Mouse (Mus musculus) forebrain, embryonic 10.5 days (tissue): ENCODE results near the gene Rora. TPM values are rescaled to one million over a fixed set of nuclear protein-coding genes. Genes with fewer than 3 reads are reported as not detected.

ENCODE experiments used
- DNase-seq: peaks from one replicate; pipeline ENCODE4 v3.0.0-alpha.2; 2017; ENCODE audit warnings: low spot score; ENCODE audit errors: extremely low spot score
- H3K27ac ChIP-seq: fragments of 300-500 bp; sonication (generic); 2 replicates; pipeline ENCODE4 v1.5.1; 2016; ENCODE audit warnings: mild to moderate bottlenecking
- H3K27me3 ChIP-seq: fragments of 300-500 bp; sonication (generic); 2 replicates; pipeline ENCODE4 v1.6.1; 2016; ENCODE audit warnings: mild to moderate bottlenecking; ENCODE audit not compliant: poor library complexity, severe bottlenecking
- H3K36me3 ChIP-seq: fragments of 300-500 bp; sonication (generic); replicated peaks from 2 replicates; pipeline ENCODE4 v1.6.1; 2016; ENCODE audit warnings: mild to moderate bottlenecking, moderate library complexity
- H3K4me1 ChIP-seq: fragments of 300-500 bp; sonication (generic); 2 replicates; pipeline ENCODE4 v1.6.1; 2016
- H3K4me3 ChIP-seq: fragments of 300-500 bp; sonication (generic); 2 replicates; pipeline ENCODE4 v1.5.1; 2016; ENCODE audit warnings: mild to moderate bottlenecking, moderate library complexity
- H3K9me3 ChIP-seq: fragments of 300-500 bp; sonication (generic); 2 replicates; pipeline ENCODE4 v1.6.1; 2016; ENCODE audit warnings: mild to moderate bottlenecking, moderate library complexity
- WGBS: fragments of 180-500 bp; shearing (Covaris S2); methylation state at CpG from one replicate; pipeline ENCODE4 v1.1.7; 2016; 5-methylcytosine and 5-hydroxymethylcytosine counted together
- polyA plus RNA-seq: library from polyadenylated mRNA; unstranded; fragments of >200 nt; fragmentation: Nextera tagmentation; extraction: Ambion mirVana; gene quantifications from 2 replicates; pipeline ENCODE4 v1.2.1, GENCODE M21; 2016

The Rora gene
- polyA plus RNA-seq, 1 experiment from 2014 or later, result 5.6 TPM

DNA sequence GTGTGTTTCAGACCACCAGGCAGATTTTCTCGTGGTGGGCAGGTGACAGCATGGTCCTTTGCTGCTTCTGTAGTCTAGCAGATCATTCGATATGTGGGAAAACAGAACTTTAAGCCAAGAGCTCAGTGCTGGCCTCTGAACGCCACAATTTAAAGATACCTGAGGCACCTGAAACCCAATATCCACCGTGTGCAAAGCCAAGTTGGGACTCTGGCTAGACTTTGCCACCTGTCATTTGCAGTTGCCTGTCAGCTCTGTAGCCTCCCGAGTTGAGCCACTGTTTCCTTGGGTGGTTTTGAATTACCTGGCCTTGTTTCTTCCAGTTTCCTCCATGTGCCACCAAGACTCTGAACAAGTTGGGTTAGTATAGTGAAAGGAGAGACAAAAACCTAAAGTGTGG lies 82.3 kb downstream of the Rora start:
- Histone ChIP-seq H3K4me1 (no peaks in the 10 kb centered on the region), H3K36me3 (0 out of 2 replicates have a peak, but pooled peaks cover 4% of the 10 kb centered on the region), H3K27ac (no peak overlapping the region), H3K9me3 (peaks cover 8% of the 10 kb centered on the region), H3K4me3 (no peak overlapping the region), H3K27me3 (no peaks in the 10 kb centered on the region)
- WGBS, result 84% methylated on average over 5 of the region's 5 CpGs
- DNase-seq, result no peak

DNA sequence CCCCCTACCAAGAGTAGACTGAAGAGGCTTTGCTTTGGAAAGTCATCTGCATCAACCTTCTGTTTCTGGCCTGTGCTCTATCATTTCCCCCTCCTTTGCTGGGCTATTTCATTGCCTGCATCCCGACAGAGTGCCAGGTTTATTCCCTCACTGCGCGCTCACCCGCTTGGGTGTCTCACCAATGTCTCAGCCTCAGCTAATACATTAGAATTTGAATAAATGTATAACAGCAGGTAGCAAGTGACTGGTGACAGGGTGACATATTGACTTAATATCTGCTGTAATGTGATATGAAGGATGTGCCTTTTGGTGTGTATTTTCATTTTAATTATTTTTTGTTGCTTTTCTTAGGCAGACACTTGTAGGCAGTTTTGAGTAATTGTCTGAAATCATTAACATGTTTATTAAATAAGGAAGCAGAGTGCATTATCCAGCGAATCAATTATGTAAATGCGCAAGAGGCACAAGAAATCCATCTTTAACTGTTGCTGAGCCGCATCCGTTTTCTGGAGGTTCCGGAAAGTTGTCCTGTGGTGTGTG lies 83.7 kb downstream of the Rora start:
- Histone ChIP-seq H3K4me1 (no peaks in the 10 kb centered on the region), H3K27ac (no peak overlapping the region), H3K9me3 (peaks cover 3% of the 10 kb centered on the region), H3K36me3 (0 out of 2 replicates have a peak, but pooled peaks cover 3% of the 10 kb centered on the region), H3K4me3 (no peak overlapping the region), H3K27me3 (no peaks in the 10 kb centered on the region)
- 88% methylated on average over 9 of the region's 9 CpGs for WGBS
- no peak for DNase-seq

DNA sequence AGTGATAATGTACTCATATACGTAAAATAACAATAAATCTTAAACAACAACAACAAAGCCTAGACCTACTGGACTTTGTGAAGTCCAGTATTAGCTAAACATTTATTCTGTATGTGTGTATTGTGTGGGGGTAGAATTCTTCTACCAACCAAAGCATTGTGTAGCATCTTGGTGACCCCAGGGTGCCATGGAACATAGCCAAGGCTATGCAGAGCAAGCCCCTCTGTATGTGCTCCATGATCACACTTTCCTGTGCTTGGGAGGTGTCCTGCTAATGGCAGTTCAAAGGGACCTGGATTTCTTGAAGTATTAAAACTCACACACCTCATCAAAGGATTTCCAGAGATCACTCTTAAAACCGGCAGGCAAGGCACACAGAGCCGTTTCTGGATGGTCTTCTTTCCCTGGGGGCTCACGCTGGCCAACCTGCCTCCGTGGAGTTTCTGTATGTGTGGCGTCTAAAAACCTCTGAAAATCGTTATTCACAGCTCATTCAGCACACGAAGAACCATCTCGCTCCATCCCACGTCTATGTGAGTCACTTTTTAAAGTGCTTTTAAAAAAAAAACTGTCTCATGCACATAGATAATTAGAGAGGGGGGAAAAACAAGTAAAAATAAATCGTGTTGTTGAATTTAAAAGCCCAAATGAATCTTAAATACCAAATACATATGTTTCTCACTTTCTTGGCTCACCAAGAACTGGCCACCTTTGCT lies 92.5 kb downstream of the Rora start:
- H3K27ac ChIP-seq, result no peak overlapping the region
- 89% methylated on average over 11 of the region's 11 CpGs for WGBS

DNA sequence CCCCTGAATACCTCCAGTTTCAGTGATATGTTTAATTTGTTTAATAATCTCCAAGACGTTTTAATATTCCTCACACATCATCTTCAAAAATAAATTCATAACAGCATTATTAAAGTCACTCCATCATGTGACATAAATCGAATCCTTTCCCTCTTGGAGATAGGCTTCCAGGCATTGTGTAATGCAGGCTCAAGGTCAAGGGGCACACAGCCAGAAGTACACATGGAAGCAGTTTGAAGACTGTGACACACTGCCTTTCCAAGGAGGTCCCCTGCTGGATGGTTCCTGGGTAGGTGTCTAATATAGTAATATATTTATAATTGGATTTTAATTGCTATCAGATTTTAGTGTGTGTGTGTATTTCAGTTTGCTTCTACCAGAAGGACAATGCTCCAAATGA lies 103.4 kb downstream of the Rora start:
- DNase-seq, result no peak
- Histone ChIP-seq H3K9me3 (no peaks in the 10 kb centered on the region), H3K4me3 (no peak overlapping the region), H3K4me1 (peaks cover 43% of the 10 kb centered on the region), H3K27ac (no peak overlapping the region), H3K27me3 (no peaks in the 10 kb centered on the region), H3K36me3 (no peaks in the 10 kb centered on the region)
- WGBS, result 71% methylated on average over 2 of the region's 2 CpGs

More for the DNA sequence above, 92.5 kb downstream of the Rora start:
- H3K27me3 ChIP-seq, result no peaks in the 10 kb centered on the region
- DNase-seq, result no peak
- no peaks in the 10 kb centered on the region for H3K36me3 ChIP-seq
- no peaks in the 10 kb centered on the region for H3K9me3 ChIP-seq
- H3K4me3 ChIP-seq, result no peak overlapping the region
- no peaks in the 10 kb centered on the region; the same call in 1 of the 2 replicates for H3K4me1 ChIP-seq

DNA sequence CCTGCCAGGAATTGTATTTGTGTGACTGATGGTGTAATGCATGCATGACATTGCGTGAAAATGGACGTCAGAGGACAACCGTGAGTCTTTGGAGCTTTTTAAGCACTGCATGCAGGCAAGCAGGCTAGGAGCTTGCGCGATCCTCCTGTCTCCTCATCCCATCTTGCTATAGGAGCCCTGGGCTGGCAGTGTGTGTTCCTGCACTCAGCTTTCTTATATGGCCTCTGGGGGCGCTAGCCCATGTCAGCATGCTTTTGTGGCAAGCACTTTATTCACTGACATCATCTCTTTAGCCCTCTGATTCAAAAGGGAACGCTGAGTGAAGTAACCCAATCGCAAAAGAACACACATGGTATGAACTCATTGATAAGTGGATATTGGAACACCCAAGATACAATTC lies 105.7 kb downstream of the Rora start:
- Histone ChIP-seq H3K27me3 (no peaks in the 10 kb centered on the region), H3K4me3 (no peak overlapping the region), H3K4me1 (peaks cover 60% of the 10 kb centered on the region), H3K36me3 (no peaks in the 10 kb centered on the region), H3K27ac (no peak overlapping the region), H3K9me3 (no peaks in the 10 kb centered on the region)
- 71% methylated on average over 8 of the region's 8 CpGs for WGBS
- DNase-seq, result no peak

DNA sequence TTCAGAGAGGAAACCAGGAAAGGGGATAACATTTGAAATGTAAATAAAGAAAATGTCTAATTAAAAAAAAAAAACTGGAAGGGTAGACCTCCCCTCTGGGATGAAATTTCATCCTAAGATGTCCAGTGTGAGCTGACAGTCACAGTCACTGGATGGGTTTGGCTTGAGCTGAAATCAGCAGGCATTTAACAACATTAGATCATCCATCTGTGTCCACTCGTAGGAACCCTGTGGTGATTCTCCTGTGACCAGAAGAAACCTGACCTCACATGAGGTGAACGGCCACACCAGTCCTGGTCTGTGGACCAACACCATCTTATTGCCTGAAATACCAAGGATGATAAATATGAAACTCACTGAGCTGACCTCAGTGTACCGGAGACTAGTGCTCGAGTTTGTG lies 106.7 kb downstream of the Rora start:
- Histone ChIP-seq H3K36me3 (no peaks in the 10 kb centered on the region), H3K9me3 (no peaks in the 10 kb centered on the region), H3K4me3 (no peak overlapping the region), H3K27me3 (no peaks in the 10 kb centered on the region), H3K4me1 (peaks cover 59% of the 10 kb centered on the region), H3K27ac (no peak overlapping the region)
- DNase-seq, result no peak
- 77% methylated on average over 4 of the region's 4 CpGs for WGBS

DNA sequence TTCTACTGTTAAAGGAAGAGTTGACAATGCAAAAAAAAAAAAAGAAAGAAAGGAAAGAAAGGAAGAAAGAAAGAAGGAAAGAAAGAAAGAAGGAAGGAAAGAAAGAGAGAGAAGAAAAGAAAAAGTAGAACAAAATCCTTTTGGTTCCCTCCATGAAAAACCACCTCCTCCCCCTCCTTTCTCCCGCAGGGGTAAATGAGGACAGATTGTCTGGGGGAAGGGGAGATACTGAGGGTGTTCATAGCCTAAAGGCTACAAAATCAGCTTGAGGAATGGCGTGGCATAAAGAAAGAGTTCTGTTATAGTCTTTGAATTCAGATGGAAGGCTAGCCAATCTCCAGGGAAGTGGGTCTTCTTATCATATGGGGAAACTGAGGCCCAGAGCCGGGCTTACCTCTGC lies 107.3 kb downstream of the Rora start:
- Histone ChIP-seq H3K4me3 (no peak overlapping the region), H3K4me1 (peaks cover 53% of the 10 kb centered on the region), H3K27me3 (no peaks in the 10 kb centered on the region), H3K9me3 (no peaks in the 10 kb centered on the region), H3K36me3 (no peaks in the 10 kb centered on the region), H3K27ac (no peak overlapping the region)
- no peak for DNase-seq
- 71% methylated on average over 3 of the region's 3 CpGs for WGBS

DNA sequence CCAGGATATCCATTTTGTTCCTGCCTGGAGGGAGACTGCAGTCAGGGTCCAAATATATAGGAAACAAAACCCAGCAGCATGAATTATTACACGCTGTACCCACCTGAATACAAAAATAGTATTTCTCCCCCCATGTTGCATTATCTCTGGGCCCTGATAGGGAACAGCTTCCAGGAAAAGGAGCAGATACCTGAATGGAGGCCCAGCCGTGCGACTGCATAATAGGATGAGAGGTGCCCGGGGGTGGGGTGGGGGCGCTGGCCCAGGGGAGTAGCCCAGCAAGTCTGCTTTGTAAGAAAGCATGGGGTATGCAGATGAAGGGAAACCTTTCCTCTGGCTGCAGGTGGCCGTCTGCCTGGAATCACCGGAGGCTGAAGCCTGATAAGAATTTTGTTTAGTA lies 108.1 kb downstream of the Rora start:
- Histone ChIP-seq H3K27ac (no peak overlapping the region), H3K27me3 (no peaks in the 10 kb centered on the region), H3K9me3 (no peaks in the 10 kb centered on the region), H3K4me3 (no peak overlapping the region), H3K36me3 (no peaks in the 10 kb centered on the region), H3K4me1 (peaks cover 45% of the 10 kb centered on the region)
- DNase-seq, result no peak
- WGBS, result 25% methylated on average over 7 of the region's 7 CpGs

DNA sequence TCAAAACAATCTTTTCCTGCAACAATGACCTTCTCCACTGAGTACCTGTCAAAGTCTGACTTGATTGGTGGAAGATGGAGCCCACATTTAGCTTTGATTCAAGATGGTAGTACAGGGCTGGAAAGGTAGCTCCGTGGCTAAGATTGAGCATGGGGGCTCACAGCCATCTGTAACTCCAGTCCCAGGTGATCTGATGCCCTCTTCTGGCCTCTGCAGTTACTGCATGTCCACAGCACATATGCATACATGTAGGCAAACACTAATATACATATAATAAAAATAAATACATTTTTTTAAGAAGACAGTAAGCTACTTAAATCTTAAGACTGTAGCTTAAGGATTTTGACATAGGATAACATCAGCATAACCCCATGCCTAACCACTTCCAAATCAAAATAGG lies 112.0 kb downstream of the Rora start:
- H3K4me1 ChIP-seq, result peaks cover 41% of the 10 kb centered on the region
- no peak overlapping the region for H3K4me3 ChIP-seq
- H3K9me3 ChIP-seq, result no peaks in the 10 kb centered on the region
- no peak for DNase-seq
- 63% methylated on average over 1 of the region's 1 CpGs for WGBS
- H3K27ac ChIP-seq, result no peak overlapping the region
- H3K27me3 ChIP-seq, result no peaks in the 10 kb centered on the region
- H3K36me3 ChIP-seq, result no peaks in the 10 kb centered on the region

DNA sequence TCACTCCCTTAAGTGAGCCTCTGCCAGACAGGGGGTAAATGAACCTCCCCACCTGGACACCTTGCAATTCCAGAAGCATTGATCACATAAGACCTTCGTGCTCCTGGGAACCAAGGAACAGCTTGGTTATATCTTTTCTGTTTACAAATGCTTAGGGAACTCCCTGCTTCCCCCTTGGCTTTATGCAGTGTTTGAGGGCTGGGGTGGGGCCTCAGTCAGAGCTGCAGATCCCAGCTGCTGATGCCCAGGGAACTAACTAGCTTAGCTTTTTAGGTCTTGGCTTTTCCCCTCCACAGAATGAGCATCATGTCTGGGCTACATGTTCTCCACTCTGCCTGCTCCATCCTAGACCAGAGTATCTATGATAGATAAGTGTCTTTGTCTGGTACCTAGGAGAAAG lies 116.1 kb downstream of the Rora start:
- 37% methylated on average over 1 of the region's 1 CpGs for WGBS
- no peak overlapping the region for H3K4me3 ChIP-seq
- H3K27me3 ChIP-seq, result no peaks in the 10 kb centered on the region
- H3K4me1 ChIP-seq, result peaks cover 4% of the 10 kb centered on the region
- H3K27ac ChIP-seq, result no peak overlapping the region
- no peaks in the 10 kb centered on the region for H3K9me3 ChIP-seq
- no peaks in the 10 kb centered on the region for H3K36me3 ChIP-seq
- no peak for DNase-seq

DNA sequence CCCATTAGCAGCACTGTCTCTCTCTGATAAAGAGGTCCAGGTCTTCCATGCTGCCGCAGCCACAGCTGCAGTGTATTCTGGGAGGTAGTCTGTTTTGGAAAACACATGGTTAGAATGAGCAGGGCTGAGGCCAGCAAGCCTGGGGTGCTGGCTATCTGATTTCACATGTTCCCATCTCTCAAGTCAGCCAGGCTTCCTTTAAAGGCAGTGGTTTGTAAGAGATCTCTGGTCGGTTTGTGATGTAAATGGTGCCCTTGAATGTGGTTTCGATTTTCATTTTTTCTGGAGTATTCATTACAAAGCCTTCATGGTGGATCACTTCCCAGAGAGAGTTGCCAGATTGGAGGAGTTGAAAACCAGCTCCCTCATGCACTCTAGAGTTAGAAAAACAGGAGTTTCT lies 117.8 kb downstream of the Rora start:
- no peak for DNase-seq
- H3K27ac ChIP-seq, result no peak overlapping the region
- no peaks in the 10 kb centered on the region for H3K27me3 ChIP-seq
- no peak overlapping the region for H3K4me3 ChIP-seq
- H3K9me3 ChIP-seq, result no peaks in the 10 kb centered on the region
- peaks cover 3% of the 10 kb centered on the region; the same call in 1 of the 2 replicates for H3K4me1 ChIP-seq
- WGBS, result 89% methylated on average over 3 of the region's 3 CpGs
- H3K36me3 ChIP-seq, result no peaks in the 10 kb centered on the region

DNA sequence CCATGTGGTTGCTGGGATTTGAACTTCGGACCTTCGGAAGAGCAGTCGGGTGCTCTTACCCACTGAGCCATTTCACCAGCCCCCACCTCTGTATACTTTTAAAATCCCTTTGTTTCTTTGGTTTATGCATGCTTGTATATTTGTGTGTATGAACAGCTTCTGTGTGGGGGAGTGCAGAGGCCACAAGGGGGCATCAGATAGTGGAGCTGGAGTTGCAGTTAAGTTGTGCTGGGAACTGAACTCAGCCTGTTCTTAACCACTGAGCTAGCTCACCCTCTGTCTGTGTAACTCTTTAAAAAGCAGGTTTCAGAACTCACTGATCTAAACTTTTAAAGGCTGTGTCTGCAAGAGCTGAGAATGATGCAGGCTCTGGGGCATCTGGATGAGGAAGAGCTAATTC lies 120.2 kb downstream of the Rora start:
- 96% methylated on average over 3 of the region's 3 CpGs for WGBS
- no peak for DNase-seq
- no peaks in the 10 kb centered on the region for H3K27me3 ChIP-seq
- peaks cover 9% of the 10 kb centered on the region for H3K4me1 ChIP-seq
- no peaks in the 10 kb centered on the region for H3K9me3 ChIP-seq
- H3K36me3 ChIP-seq, result no peaks in the 10 kb centered on the region
- no peak overlapping the region for H3K27ac ChIP-seq
- H3K4me3 ChIP-seq, result no peak overlapping the region

DNA sequence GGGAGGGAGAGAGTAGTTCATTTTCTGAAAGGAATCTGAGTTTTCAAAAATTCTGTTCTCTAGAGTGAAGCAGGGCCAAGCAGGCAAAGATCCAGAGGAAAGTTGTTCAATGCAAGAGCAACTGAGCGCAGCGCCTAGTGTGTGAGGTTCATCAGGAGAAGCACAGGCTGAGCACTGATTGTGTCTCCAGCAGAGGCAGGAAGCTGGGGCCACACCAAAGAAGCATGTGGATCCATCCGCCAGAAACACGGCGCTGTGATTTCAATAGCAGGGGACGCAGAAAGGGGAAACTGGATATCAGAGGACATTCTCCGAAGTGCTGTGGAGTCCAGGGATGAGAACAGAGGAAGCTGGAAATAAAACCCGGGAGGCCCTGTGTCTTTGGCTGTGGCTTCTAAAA lies 128.4 kb downstream of the Rora start:
- H3K4me1 ChIP-seq, result peaks cover 11% of the 10 kb centered on the region
- no peak overlapping the region for H3K27ac ChIP-seq
- no peak overlapping the region for H3K4me3 ChIP-seq
- H3K27me3 ChIP-seq, result no peaks in the 10 kb centered on the region
- 85% methylated on average over 8 of the region's 8 CpGs for WGBS
- H3K36me3 ChIP-seq, result no peaks in the 10 kb centered on the region
- H3K9me3 ChIP-seq, result no peaks in the 10 kb centered on the region
- DNase-seq, result no peak
